Mouse (Mus musculus) embryonic fibroblast, embryonic 13.5 days (primary cell): Measurements from ENCODE around the gene Numb. TPM values are rescaled to one million over a fixed set of nuclear protein-coding genes. Genes with fewer than 3 reads are reported as not detected.
"Not testable (repeated sequence)": the region's sequence is repeated elsewhere in the genome, so short reads cannot be mapped to it uniquely, and the experiment has no call there.

Experiments
- H3K27ac ChIP-seq: 2 replicates; pipeline ENCODE4 v1.5.1; 2012; ENCODE audit warnings: low read length, control low read depth, inconsistent platforms; ENCODE audit not compliant: insufficient read depth
- H3K4me1 ChIP-seq: 2 replicates; pipeline ENCODE4 v1.6.1; 2011; ENCODE audit warnings: low read length; ENCODE audit not compliant: control insufficient read depth, insufficient read depth
- H3K4me3 ChIP-seq: 2 replicates; pipeline ENCODE4 v1.5.1; 2011; ENCODE audit warnings: mild to moderate bottlenecking, control low read depth, low read length; ENCODE audit not compliant: insufficient read depth
- CTCF ChIP-seq: IDR thresholded peaks from 2 replicates; pipeline ENCODE4 v1.5.1; 2011; ENCODE audit warnings: mild to moderate bottlenecking, control low read depth, low read length, moderate library complexity, borderline replicate concordance; ENCODE audit not compliant: insufficient read depth
- POLR2A ChIP-seq: IDR thresholded peaks from 2 replicates; pipeline ENCODE4 v1.6.1; 2011; ENCODE audit warnings: low read depth, mild to moderate bottlenecking, control low read depth, low read length, moderate library complexity
- polyA plus RNA-seq: library from polyadenylated mRNA; stranded (reverse); fragments of >200 nt; gene quantifications from 2 replicates; pipeline ENCODE4 v1.2.4, GENCODE M21; 2011; ENCODE audit warnings: low read depth; ENCODE audit not compliant: missing spikeins, insufficient read length

Numb gene
- polyA plus RNA-seq, 1 experiment = 23.6 TPM

- TF ChIP-seq POLR2A = no peak
- Histone ChIP-seq H3K4me1 (no peaks in the 10 kb centered on the region), H3K4me3 (no peak overlapping the region), H3K27ac (no peak overlapping the region)
These were observed 25.6 kb upstream of the Numb start for GRCm38 (mm10) chr12:83947260-83947811.

GRCm38 (mm10) chr12:83941938-83942337 is 20.2 kb upstream of the Numb start:
- no peaks in the 10 kb centered on the region for H3K4me1 ChIP-seq
- TF ChIP-seq CTCF = no peak
- no peak for TF ChIP-seq POLR2A
- no peak overlapping the region for H3K27ac ChIP-seq
- no peak overlapping the region for H3K4me3 ChIP-seq

GRCm38 (mm10) chr12:83940031-83940430 is 18.3 kb upstream of the Numb start:
- no peak for TF ChIP-seq POLR2A
- TF ChIP-seq CTCF = no peak

GRCm38 (mm10) chr12:83939332-83939731 is 17.6 kb upstream of the Numb start:
- no peak for TF ChIP-seq CTCF
- Histone ChIP-seq H3K4me3 (no peak overlapping the region), H3K4me1 (no peaks in the 10 kb centered on the region), H3K27ac (no peak overlapping the region)

More at GRCm38 (mm10) chr12:83940031-83940430, 18.3 kb upstream of the Numb start:
- H3K27ac ChIP-seq = no peak overlapping the region
- no peaks in the 10 kb centered on the region for H3K4me1 ChIP-seq
- no peak overlapping the region for H3K4me3 ChIP-seq

- not testable (repeated sequence) for H3K27ac ChIP-seq, H3K4me1 ChIP-seq, H3K4me3 ChIP-seq
These were observed 16.9 kb upstream of the Numb start for GRCm38 (mm10) chr12:83938592-83938991.

- no peak for TF ChIP-seq CTCF
- no peak for TF ChIP-seq POLR2A
- H3K27ac ChIP-seq = no peak overlapping the region
- H3K4me1 ChIP-seq = no peaks in the 10 kb centered on the region
- no peak overlapping the region for H3K4me3 ChIP-seq
These were observed 15.9 kb upstream of the Numb start for GRCm38 (mm10) chr12:83937600-83937999.

- no peak overlapping the region for H3K27ac ChIP-seq
- TF ChIP-seq POLR2A (no peak), CTCF (no peak)
These were observed 7.6 kb upstream of the Numb start for GRCm38 (mm10) chr12:83929186-83929804.

GRCm38 (mm10) chr12:83927747-83928146 is 6.0 kb upstream of the Numb start:
- peaks cover 3% of the 10 kb centered on the region; the same call in 1 of the 2 replicates for H3K4me1 ChIP-seq
- no peak for TF ChIP-seq POLR2A
- no peak for TF ChIP-seq CTCF
- no peak overlapping the region for H3K27ac ChIP-seq
- H3K4me3 ChIP-seq = no peak overlapping the region

More at GRCm38 (mm10) chr12:83929186-83929804, 7.6 kb upstream of the Numb start:
- Histone ChIP-seq H3K4me1 (no peaks in the 10 kb centered on the region), H3K4me3 (no peak overlapping the region)

- H3K4me1 ChIP-seq = peaks cover 3% of the 10 kb centered on the region; the same call in 1 of the 2 replicates
- H3K4me3 ChIP-seq = no peak overlapping the region
- no peak for TF ChIP-seq POLR2A
- no peak for TF ChIP-seq CTCF
- H3K27ac ChIP-seq = no peak overlapping the region
These were observed 4.3 kb upstream of the Numb start for GRCm38 (mm10) chr12:83926061-83926460.

- Histone ChIP-seq H3K27ac (no peak overlapping the region), H3K4me3 (no peak overlapping the region), H3K4me1 (peaks cover 3% of the 10 kb centered on the region; the same call in 1 of the 2 replicates)
- TF ChIP-seq CTCF = no peak
These were observed 3.5 kb upstream of the Numb start for GRCm38 (mm10) chr12:83925160-83925703.

GRCm38 (mm10) chr12:83924332-83924731 is 2.6 kb upstream of the Numb start:
- Histone ChIP-seq H3K4me1 (peaks cover 3% of the 10 kb centered on the region; the same call in 1 of the 2 replicates), H3K27ac (no peak overlapping the region), H3K4me3 (no peak overlapping the region)
- TF ChIP-seq POLR2A (no peak), CTCF (no peak)
